Comparison of ENCODE assay signal across 8 mouse cellular contexts in genomic region chr11:106515079-106515745, GRCm38 (mm10). TPM values are rescaled to one million over a fixed set of nuclear protein-coding genes. Genes with fewer than 3 reads are reported as not detected.
DNase-seq lines count a peak whose midpoint lies in the region; ATAC-seq and TF ChIP-seq lines count a peak whose summit lies in the region.
"Had no signal": no experiment of that assay in that cellular context is flagged by ENCODE, and none has a peak within 500 bp of the region (broad histone marks: within the 10 kb centered on the region; RNA-seq: fewer than 3 reads in every experiment).

No protein-coding gene starts in this region.

- H3K9me3 ChIP-seq in lung, embryonic 15.5 days = no peaks in the 10 kb centered on the region
- H3K9me3 ChIP-seq in embryonic facial prominence, embryonic 14.5 days (ENCODE audit: control insufficient read depth, low read length) = no peaks in the 10 kb centered on the region
- no peaks in the 10 kb centered on the region for H3K9me3 ChIP-seq in stomach, postnatal 0 days (ENCODE audit: control insufficient read depth, low read length)

- peak; percentile 27; the same call in 1 of the 2 replicates for TF ChIP-seq CTCF in liver, adult 2 months (IDR thresholded peaks at IDR 0.05; ENCODE audit: low read depth, low read length)
- TF ChIP-seq CTCF in stomach, postnatal 0 days (IDR thresholded peaks at IDR 0.05; ENCODE audit: low read depth) = no peak

- intact Hi-C loops in gastrocnemius, postnatal 14 days (cut with DNase I; ENCODE audit: low total_unique reads) = no loop called here

- 0 out of 2 replicates have a peak, but pooled peaks have one; percentile 4 for ATAC-seq in lung, embryonic 15.5 days (ENCODE audit: borderline replicate concordance, extremely low read depth, low FRiP score, low TSS enrichment)
- peak; percentile 38; the same call in 1 of the 2 replicates for ATAC-seq in embryonic facial prominence, embryonic 14.5 days (ENCODE audit: low read depth)
- ATAC-seq in stomach, postnatal 0 days (ENCODE audit: low FRiP score, low TSS enrichment) = 0 out of 2 replicates have a peak, but pooled peaks have one; percentile 51

- TF ChIP-seq POLR2A in liver, adult 2 months (IDR thresholded peaks at IDR 0.05; ENCODE audit: extremely low read depth, insufficient read depth, low read length) = no peak

- H3K4me3 ChIP-seq in lung, embryonic 15.5 days = no peak overlapping the region
- no peak overlapping the region for H3K4me3 ChIP-seq in embryonic facial prominence, embryonic 14.5 days (ENCODE audit: low read depth, low read length)
- no peak overlapping the region for H3K4me3 ChIP-seq in liver, adult 2 months (ENCODE audit: insufficient read depth, low read depth, low read length)
- no peak overlapping the region for H3K4me3 ChIP-seq in stomach, postnatal 0 days (ENCODE audit: low read depth, low read length)

- peaks cover 40% of the 10 kb centered on the region for H3K4me1 ChIP-seq in lung, embryonic 15.5 days
- H3K4me1 ChIP-seq in embryonic facial prominence, embryonic 14.5 days (ENCODE audit: control insufficient read depth, insufficient read depth, low read length) = peaks cover 17% of the 10 kb centered on the region
- H3K4me1 ChIP-seq in liver, adult 2 months (ENCODE audit: control insufficient read depth, insufficient read depth, low read length) = peaks cover 25% of the 10 kb centered on the region
- no peaks in the 10 kb centered on the region for H3K4me1 ChIP-seq in stomach, postnatal 0 days (replicated peaks; ENCODE audit: control insufficient read depth, insufficient read depth)

- H3K27ac ChIP-seq in lung, embryonic 15.5 days = no peak overlapping the region
- no peak overlapping the region for H3K27ac ChIP-seq in embryonic facial prominence, embryonic 14.5 days (replicated peaks; ENCODE audit: low read depth, low read length)
- peak overlapping the region; percentile 89 for H3K27ac ChIP-seq in liver, adult 2 months (replicated peaks; ENCODE audit: insufficient read depth, low read depth, low read length)
- no peak overlapping the region for H3K27ac ChIP-seq in stomach, postnatal 0 days (replicated peaks)

- WGBS in lung, embryonic 15.5 days = 50% methylated on average over 16 of the region's 16 CpGs
- WGBS in embryonic facial prominence, embryonic 14.5 days = 61% methylated on average over 16 of the region's 16 CpGs
- WGBS in liver, adult 2 months = 46% methylated on average over 16 of the region's 16 CpGs
- WGBS in stomach, postnatal 0 days = 62% methylated on average over 16 of the region's 16 CpGs

- DNase-seq in lung, postnatal 10 days = no peak
- no peak for DNase-seq in embryonic facial prominence, embryonic 14.5 days (ENCODE audit: low spot score)
- peak; percentile 91 for DNase-seq in liver, adult 2 months (ENCODE audit: extremely low read depth, low read depth, low spot score)
- DNase-seq in stomach, postnatal 0 days (ENCODE audit: low spot score) = no peak
- DNase-seq in natural killer cell, adult 2 months (ENCODE audit: low spot score in 2 of 2) = no peak
- no peak for DNase-seq in gastrocnemius, postnatal 14 days
- DNase-seq: cerebellum, adult 9-10 months had no signal

- H3K27me3 ChIP-seq in lung, embryonic 15.5 days = no peaks in the 10 kb centered on the region
- H3K27me3 ChIP-seq in embryonic facial prominence, embryonic 14.5 days (replicated peaks; ENCODE audit: control insufficient read depth, insufficient read depth, low read length) = no peaks in the 10 kb centered on the region
- H3K27me3 ChIP-seq in liver, adult 2 months (ENCODE audit: control insufficient read depth, insufficient read depth, low read length) = no peaks in the 10 kb centered on the region
- H3K27me3 ChIP-seq in stomach, postnatal 0 days (ENCODE audit: control insufficient read depth, insufficient read depth, low read length) = no peaks in the 10 kb centered on the region

- no peak overlapping the region for H3K9ac ChIP-seq in lung, embryonic 15.5 days
- no peak overlapping the region for H3K9ac ChIP-seq in embryonic facial prominence, embryonic 14.5 days (ENCODE audit: low read depth, low read length)
- no peak overlapping the region; the same call in 1 of the 2 replicates for H3K9ac ChIP-seq in liver, adult 2 months (ENCODE audit: low read depth, low read length)
- 0 out of 2 replicates have a peak overlapping the region, but pooled peaks have one; percentile 13 for H3K9ac ChIP-seq in stomach, postnatal 0 days (ENCODE audit: low read length)

- no peak overlapping the region for H3K4me2 ChIP-seq in lung, embryonic 15.5 days
- H3K4me2 ChIP-seq in embryonic facial prominence, embryonic 14.5 days (ENCODE audit: low read depth, low read length) = no peak overlapping the region
- H3K4me2 ChIP-seq in stomach, postnatal 0 days (replicated peaks; ENCODE audit: low read depth) = no peak overlapping the region

- H3K79me2 ChIP-seq in liver, adult 2 months (ENCODE audit: control insufficient read depth, insufficient read depth, low read length) = peaks cover 4% of the 10 kb centered on the region; the same call in 1 of the 2 replicates

- H3K36me3 ChIP-seq in lung, embryonic 15.5 days = no peaks in the 10 kb centered on the region
- H3K36me3 ChIP-seq in embryonic facial prominence, embryonic 14.5 days (ENCODE audit: control insufficient read depth, insufficient read depth, low read length) = peaks cover 5% of the 10 kb centered on the region; the same call in 1 of the 2 replicates
- H3K36me3 ChIP-seq in liver, adult 2 months (ENCODE audit: control insufficient read depth, insufficient read depth, low read length) = peaks cover 19% of the 10 kb centered on the region
- H3K36me3 ChIP-seq in stomach, postnatal 0 days (ENCODE audit: control insufficient read depth, insufficient read depth, low read length) = no peaks in the 10 kb centered on the region

- no peak for TF ChIP-seq EP300 in stomach, postnatal 0 days (optimal IDR thresholded peaks at IDR 0.05)

RNA-seq across cellular contexts. Expression of gene Ern1, which starts 27.6 kb away (rescaled TPM):
- 6.0 and 6.5 TPM in 2 replicates for polyA plus RNA-seq in lung, embryonic 15.5 days (2015; fragmentation: Nextera tagmentation; extraction: Ambion mirVana)
- polyA plus RNA-seq in embryonic facial prominence, embryonic 14.5 days (2014; fragmentation: Nextera tagmentation; extraction: Ambion mirVana) = 5.9 and 7.0 TPM in 2 replicates
- 18.2 and 24.1 TPM in 2 replicates for total RNA-seq in liver, adult 2 months (2014; rRNA removed)
- polyA plus RNA-seq in liver, adult 2 months (2012; rRNA removed) = 36.3 and 52.8 TPM in 2 replicates
- 3.0 and 3.7 TPM in 2 replicates for polyA plus RNA-seq in stomach, postnatal 0 days (2015; fragmentation: Nextera tagmentation; extraction: Ambion mirVana)
- 1 to 10 TPM; 4.9 to 5.9 TPM for total RNA-seq in gastrocnemius, postnatal 14 days (2021)
